Mouse (Mus musculus) induced T-regulatory cell, adult 2 months (primary cell): ENCODE measurements at regions not wholly inside any gene's neighbourhood (a gene's known extent, or its start where the extent isn't known, plus 50 kb on each side); places are given as distances from the start of the nearest gene placed in this dataset.

Experiments used
- DNase-seq: peaks from one replicate; pipeline ENCODE4 v3.0.0-alpha.2; 2012; ENCODE audit warnings: low read depth

GRCm38 (mm10) chr13:61710823-61711222 is 140.9 kb upstream of the Cts3 start:
- DNase-seq, result peak; percentile 11

- DNase-seq, result no peak
Measured at GRCm38 (mm10) chr13:61665729-61666128, 95.8 kb upstream of the Cts3 start.
